Mouse (Mus musculus) left cerebral cortex, postnatal 25 days (tissue): ENCODE measurements around the gene Nxph2. TPM values are rescaled to one million over a fixed set of nuclear protein-coding genes. Genes with fewer than 3 reads are reported as not detected.
"Not testable (repeated sequence)": the region's sequence is repeated elsewhere in the genome, so short reads cannot be mapped to it uniquely, and the experiment has no call there.

Experiments used
- DNase-seq, 2 experiments: peaks; one replicate each; pipeline ENCODE4 v3.0.0; 2022; ENCODE audit warnings: low spot score in 2 of 2, mixed read lengths in 1 of 2
- intact Hi-C: fragments of 180-260 bp; cut with DNase I; formaldehyde crosslinking; loops from one replicate; pipeline ENCODE4 v1.15.1; 2025
- total RNA-seq, 2 experiments: library from RNA; stranded (reverse); gene quantifications; 2 replicates each; pipeline ENCODE4 v1.2.3; 2021

Nxph2 gene
- 1 to 10 TPM; 2.9 to 3.1 TPM for total RNA-seq

DNA sequence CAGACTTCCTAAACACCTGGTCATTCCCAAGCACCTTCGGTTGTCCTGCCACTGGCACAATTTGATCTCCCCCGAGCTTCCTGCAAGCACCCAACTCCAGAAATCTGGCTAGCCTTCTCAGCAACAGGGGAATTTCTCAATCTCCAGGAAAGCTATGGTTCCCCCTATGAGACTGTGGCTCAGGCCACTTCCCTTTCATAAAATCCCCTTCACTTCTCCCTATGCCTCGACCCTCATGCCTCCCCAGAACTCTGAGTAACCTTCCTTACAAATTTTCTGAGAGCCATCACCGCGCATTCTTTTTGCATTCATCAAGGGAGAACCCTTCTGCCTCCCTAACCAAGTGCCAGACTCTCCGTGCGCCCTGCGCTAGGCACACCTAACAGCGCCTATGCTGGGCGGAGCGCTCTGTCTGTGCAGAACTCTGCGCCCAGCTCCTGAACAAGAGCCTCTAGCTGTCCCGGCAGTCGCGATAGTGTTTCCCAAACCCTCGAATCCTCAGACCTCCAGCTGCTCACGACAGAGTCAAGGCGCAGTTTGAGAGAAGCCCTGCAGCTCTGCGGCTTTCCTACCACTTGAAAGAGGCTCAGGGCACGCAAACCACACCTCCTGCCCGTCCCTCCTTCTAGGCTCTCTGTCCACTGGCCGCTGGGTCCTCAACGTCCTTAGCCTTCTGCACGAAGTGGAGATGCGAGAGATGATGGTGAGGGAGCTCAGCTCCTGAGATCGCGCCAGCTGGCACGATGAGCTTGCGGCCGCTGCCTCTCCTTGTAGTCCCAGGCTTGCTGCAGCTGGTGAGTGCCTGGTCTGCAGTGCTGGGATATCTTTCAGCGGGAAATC, at the start of gene Nxph2:
Gene Nxph2, plus strand, starts transcription at position 501 of the 840 bp plus-strand sequence.
- peak; percentile 26 to 44 for DNase-seq
- intact Hi-C loops = no loop called here

DNA sequence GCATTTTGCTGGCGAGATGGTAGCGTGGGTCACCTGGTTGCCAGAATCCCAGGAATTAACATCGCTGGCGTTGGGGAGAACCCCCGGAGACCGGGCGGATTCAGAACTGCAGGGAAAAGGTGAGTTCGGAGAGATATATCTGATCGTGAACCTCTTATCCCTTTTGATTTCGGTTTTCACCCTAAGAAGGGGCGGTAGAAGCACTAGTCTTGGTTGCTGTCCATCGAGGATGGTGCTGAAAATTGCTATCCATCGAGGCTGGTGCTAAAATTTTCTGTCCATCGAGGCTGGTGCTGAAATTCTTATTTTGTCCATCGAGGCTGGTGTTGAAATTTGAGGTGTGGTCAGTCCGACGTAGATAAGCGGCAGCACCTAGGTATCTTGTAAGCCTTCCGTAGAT, 30.1 kb upstream of the Nxph2 start:
- intact Hi-C loops, DNase-seq: not testable (repeated sequence)

DNA sequence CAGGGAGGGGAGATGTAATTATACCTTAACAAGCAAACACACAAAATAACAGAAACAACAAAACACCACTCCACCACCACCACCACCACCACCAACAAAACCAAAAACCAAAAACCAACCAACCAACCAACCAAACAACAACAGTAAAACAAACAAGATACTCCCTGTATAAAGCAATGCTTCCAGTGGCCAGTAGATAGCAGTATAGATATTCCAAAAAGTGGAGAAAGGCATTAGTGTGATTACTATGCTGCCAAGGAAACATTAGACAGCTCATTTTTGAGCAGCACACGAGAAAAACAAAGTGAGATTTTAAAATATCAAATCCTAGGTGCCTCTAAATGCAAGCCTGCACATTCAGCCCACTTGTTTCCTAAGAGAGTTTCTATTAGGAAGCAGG, 6.2 kb upstream of the Nxph2 start:
- peak in 1 of 2 experiments; percentile 10 for DNase-seq
- intact Hi-C loops = loop anchor here (10.0 kb wide), 2 partner anchors 270 to 1250 kb away; no protein-coding TSS in a partner anchor

Other genes starting within 250 kb of the Nxph2 start
- under 1 TPM; 0.69 to 0.89 TPM for gene Mastl, start 165.2 kb upstream of the Nxph2 start, total RNA-seq
- 10 to 100 TPM; 90.2 to 91.7 TPM for gene Yme1l1, start 164.9 kb upstream of the Nxph2 start, total RNA-seq
- gene 4931423N10Rik, start 113.8 kb upstream of the Nxph2 start, total RNA-seq = under 1 TPM; 0.23 to 0.25 TPM